Mouse (Mus musculus): Measurements from ENCODE around the gene Spg20. TPM values are rescaled to one million over a fixed set of nuclear protein-coding genes. Genes with fewer than 3 reads are reported as not detected.

The Spg20 gene
- polyA plus RNA-seq (2012; rRNA removed) = 9.0 and 9.5 TPM in 2 replicates

DNA sequence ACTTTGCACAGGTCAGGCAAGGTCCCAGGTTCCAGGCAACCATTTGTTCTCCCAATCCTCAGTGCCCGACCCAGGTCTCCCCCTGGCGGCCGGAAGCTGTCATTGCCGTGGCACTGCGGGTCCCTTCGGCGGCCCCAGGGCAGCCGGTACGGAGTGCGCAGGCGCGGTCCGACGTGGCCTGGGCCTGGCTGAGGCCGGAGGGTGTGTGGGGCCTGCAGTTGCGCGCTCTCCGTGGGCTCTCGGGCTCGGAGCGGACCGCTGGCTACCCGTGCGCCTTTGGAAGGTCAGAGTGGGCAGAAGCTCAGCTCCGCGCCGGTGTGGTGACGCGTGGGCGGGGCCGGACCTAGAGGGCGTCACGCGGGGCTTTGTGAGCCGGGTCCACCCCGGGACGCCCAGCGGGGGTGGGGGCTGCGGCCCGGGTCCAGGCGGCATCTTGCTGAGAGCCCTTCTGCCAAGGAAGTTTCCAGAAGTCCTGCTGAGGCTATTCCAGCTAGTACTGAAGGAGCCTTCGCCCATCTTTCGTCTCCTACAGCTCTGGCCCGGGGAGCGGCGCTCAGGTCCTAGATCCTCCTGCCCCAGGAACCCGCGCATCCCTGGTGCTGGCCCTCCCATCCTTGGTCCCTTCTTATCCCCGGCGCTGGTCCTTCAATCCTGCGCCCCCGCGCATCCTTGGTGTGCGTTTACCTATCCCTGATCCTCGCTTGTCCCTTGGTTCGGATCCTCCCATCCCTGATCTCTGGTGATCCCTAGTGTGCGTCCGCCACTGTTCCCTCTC, at the start of gene Spg20:
TSS of gene Spg20 (plus strand) at position 174 of the 775 bp plus-strand sequence.
- Histone ChIP-seq H3K4me1 (replicated peaks; ENCODE audit: control insufficient read depth, insufficient read depth, low read length) (peaks cover 4% of the 10 kb centered on the region), H3K4me3 (ENCODE audit: control insufficient read depth, insufficient read depth, low read length) (peak within 1 kb of the TSS; percentile 71), H3K36me3 (ENCODE audit: control insufficient read depth, insufficient read depth, low read length) (peaks cover 1% of the 10 kb centered on the region), H3K27me3 (ENCODE audit: control insufficient read depth, insufficient read depth, low read length) (no peaks in the 10 kb centered on the region), H3K27ac (ENCODE audit: control insufficient read depth, insufficient read depth, low read length) (no peak within 1 kb of the TSS)
- peak; percentile 95 for DNase-seq
- under 1% methylated on average over 58 of the region's 58 CpGs for WGBS
- peak; percentile 96 for TF ChIP-seq CTCF (IDR thresholded peaks at IDR 0.05; ENCODE audit: borderline replicate concordance, control insufficient read depth, extremely low read depth, insufficient read depth, low read length, poor library complexity)
- peak; percentile 66; the same call in 1 of the 2 replicates for TF ChIP-seq POLR2A (IDR thresholded peaks at IDR 0.05; ENCODE audit: control insufficient read depth, extremely low read depth, insufficient read depth, low read length, poor library complexity)

- DNase-seq = no peak
- TF ChIP-seq CTCF (IDR thresholded peaks at IDR 0.05; ENCODE audit: borderline replicate concordance, control insufficient read depth, extremely low read depth, insufficient read depth, low read length, poor library complexity) = no peak
- no peak for TF ChIP-seq POLR2A (IDR thresholded peaks at IDR 0.05; ENCODE audit: control insufficient read depth, extremely low read depth, insufficient read depth, low read length, poor library complexity)
These were observed 49.3 kb upstream of the Spg20 start for GRCm38 (mm10) chr3:55062653-55063052.

GRCm38 (mm10) chr3:55064396-55064795, 47.5 kb upstream of the Spg20 start:
- H3K27ac ChIP-seq (ENCODE audit: control insufficient read depth, insufficient read depth, low read length) = no peak overlapping the region
- TF ChIP-seq POLR2A (IDR thresholded peaks at IDR 0.05; ENCODE audit: control insufficient read depth, extremely low read depth, insufficient read depth, low read length, poor library complexity) (no peak), CTCF (IDR thresholded peaks at IDR 0.05; ENCODE audit: borderline replicate concordance, control insufficient read depth, extremely low read depth, insufficient read depth, low read length, poor library complexity) (peak; percentile 65; the same call in 1 of the 2 replicates)
- 8% methylated on average over 2 of the region's 2 CpGs for WGBS
- no peaks in the 10 kb centered on the region for H3K36me3 ChIP-seq (ENCODE audit: control insufficient read depth, insufficient read depth, low read length)
- no peaks in the 10 kb centered on the region for H3K27me3 ChIP-seq (ENCODE audit: control insufficient read depth, insufficient read depth, low read length)
- H3K4me3 ChIP-seq (ENCODE audit: control insufficient read depth, insufficient read depth, low read length) = no peak overlapping the region
- no peaks in the 10 kb centered on the region for H3K4me1 ChIP-seq (replicated peaks; ENCODE audit: control insufficient read depth, insufficient read depth, low read length)
- DNase-seq = peak; percentile 65

More at GRCm38 (mm10) chr3:55062653-55063052, 49.3 kb upstream of the Spg20 start:
- Histone ChIP-seq H3K4me3 (ENCODE audit: control insufficient read depth, insufficient read depth, low read length) (no peak overlapping the region), H3K27me3 (ENCODE audit: control insufficient read depth, insufficient read depth, low read length) (no peaks in the 10 kb centered on the region), H3K4me1 (replicated peaks; ENCODE audit: control insufficient read depth, insufficient read depth, low read length) (no peaks in the 10 kb centered on the region), H3K27ac (ENCODE audit: control insufficient read depth, insufficient read depth, low read length) (no peak overlapping the region), H3K36me3 (ENCODE audit: control insufficient read depth, insufficient read depth, low read length) (no peaks in the 10 kb centered on the region)
- WGBS = 84% methylated on average over 9 of the region's 9 CpGs

DNA sequence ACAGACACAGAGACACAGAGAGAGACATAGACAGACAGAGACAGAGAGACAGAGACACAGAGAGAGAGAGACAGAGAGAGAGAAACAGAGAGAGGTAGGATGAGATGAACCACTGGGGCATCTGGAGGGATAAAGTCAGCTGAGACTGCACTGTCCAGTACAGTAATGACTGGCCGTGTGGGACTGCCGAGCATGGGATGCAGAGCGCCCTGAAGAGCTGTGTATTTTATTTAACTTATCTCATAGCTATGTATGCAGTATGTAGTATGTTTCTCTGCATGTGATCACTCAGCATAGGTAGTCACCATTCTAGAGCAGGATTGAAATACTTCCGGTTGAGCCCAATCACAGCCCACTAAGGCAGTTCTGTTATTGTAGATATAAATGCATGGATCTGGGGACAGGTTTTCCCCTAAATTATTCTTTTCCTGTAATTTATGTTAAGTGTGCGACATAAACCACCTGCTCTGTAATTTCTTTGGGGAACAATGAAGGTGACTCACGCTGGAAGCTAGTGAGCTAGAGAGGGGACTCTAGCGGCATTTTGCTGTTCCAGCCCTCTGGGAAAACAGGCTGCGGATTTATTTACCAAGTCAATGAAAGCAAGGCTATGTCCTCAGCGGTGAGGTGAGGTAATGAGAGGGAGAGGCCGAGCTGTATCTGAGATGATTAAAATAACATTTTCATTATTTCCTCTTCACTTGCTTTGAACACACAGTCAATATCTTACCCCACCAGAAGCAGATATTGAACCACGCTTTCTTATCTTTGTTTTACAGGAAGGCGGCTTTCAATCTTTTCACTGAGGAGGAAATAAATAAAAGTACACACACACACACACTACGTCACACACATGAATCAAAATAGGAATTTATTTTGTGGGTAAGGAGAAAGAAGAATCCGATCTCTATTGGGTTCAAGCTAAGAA, 45.9 kb upstream of the Spg20 start:
- Histone ChIP-seq H3K36me3 (ENCODE audit: control insufficient read depth, insufficient read depth, low read length) (no peaks in the 10 kb centered on the region), H3K4me1 (replicated peaks; ENCODE audit: control insufficient read depth, insufficient read depth, low read length) (no peaks in the 10 kb centered on the region), H3K27ac (ENCODE audit: control insufficient read depth, insufficient read depth, low read length) (no peak overlapping the region), H3K27me3 (ENCODE audit: control insufficient read depth, insufficient read depth, low read length) (no peaks in the 10 kb centered on the region), H3K4me3 (ENCODE audit: control insufficient read depth, insufficient read depth, low read length) (no peak overlapping the region)
- WGBS = 38% methylated on average over 14 of the region's 14 CpGs
- TF ChIP-seq POLR2A (IDR thresholded peaks at IDR 0.05; ENCODE audit: control insufficient read depth, extremely low read depth, insufficient read depth, low read length, poor library complexity) = no peak
- no peak for TF ChIP-seq CTCF (IDR thresholded peaks at IDR 0.05; ENCODE audit: borderline replicate concordance, control insufficient read depth, extremely low read depth, insufficient read depth, low read length, poor library complexity)
- no peak for DNase-seq

- 70% methylated on average over 12 of the region's 12 CpGs for WGBS
- Histone ChIP-seq H3K27ac (ENCODE audit: control insufficient read depth, insufficient read depth, low read length) (no peak overlapping the region), H3K4me3 (ENCODE audit: control insufficient read depth, insufficient read depth, low read length) (no peak overlapping the region), H3K27me3 (ENCODE audit: control insufficient read depth, insufficient read depth, low read length) (no peaks in the 10 kb centered on the region), H3K4me1 (replicated peaks; ENCODE audit: control insufficient read depth, insufficient read depth, low read length) (no peaks in the 10 kb centered on the region), H3K36me3 (ENCODE audit: control insufficient read depth, insufficient read depth, low read length) (no peaks in the 10 kb centered on the region)
- no peak for DNase-seq
- TF ChIP-seq POLR2A (IDR thresholded peaks at IDR 0.05; ENCODE audit: control insufficient read depth, extremely low read depth, insufficient read depth, low read length, poor library complexity) = no peak
- no peak for TF ChIP-seq CTCF (IDR thresholded peaks at IDR 0.05; ENCODE audit: borderline replicate concordance, control insufficient read depth, extremely low read depth, insufficient read depth, low read length, poor library complexity)
These were observed 45.3 kb upstream of the Spg20 start for GRCm38 (mm10) chr3:55066666-55067023.

- no peak overlapping the region for H3K4me3 ChIP-seq (ENCODE audit: control insufficient read depth, insufficient read depth, low read length)
- no peaks in the 10 kb centered on the region for H3K36me3 ChIP-seq (ENCODE audit: control insufficient read depth, insufficient read depth, low read length)
- H3K27me3 ChIP-seq (ENCODE audit: control insufficient read depth, insufficient read depth, low read length) = no peaks in the 10 kb centered on the region
- DNase-seq = no peak
- 58% methylated on average over 7 of the region's 7 CpGs for WGBS
- TF ChIP-seq POLR2A (IDR thresholded peaks at IDR 0.05; ENCODE audit: control insufficient read depth, extremely low read depth, insufficient read depth, low read length, poor library complexity) (no peak), CTCF (IDR thresholded peaks at IDR 0.05; ENCODE audit: borderline replicate concordance, control insufficient read depth, extremely low read depth, insufficient read depth, low read length, poor library complexity) (no peak)
- no peak overlapping the region for H3K27ac ChIP-seq (ENCODE audit: control insufficient read depth, insufficient read depth, low read length)
- H3K4me1 ChIP-seq (replicated peaks; ENCODE audit: control insufficient read depth, insufficient read depth, low read length) = no peaks in the 10 kb centered on the region
These were observed 44.0 kb upstream of the Spg20 start for GRCm38 (mm10) chr3:55067791-55068434.

Data from thymus, adult 2 months (tissue).